Mouse (Mus musculus): ENCODE measurements around the gene Dap3. TPM values are rescaled to one million over a fixed set of nuclear protein-coding genes. Genes with fewer than 3 reads are reported as not detected.

Gene Dap3
- total and polyA plus RNA-seq, 2 experiments from 2014 or later = 53.5 to 111 TPM

GRCm38 (mm10) chr3:88939749-88940148 lies 11.2 kb downstream of the Dap3 start:
- H3K4me2 ChIP-seq (ENCODE audit: low read depth, low read length, poor library complexity, severe bottlenecking) = no peak overlapping the region
- H3K36me3 ChIP-seq (ENCODE audit: insufficient read depth, low read length) = peaks cover 15% of the 10 kb centered on the region
- WGBS = 67% methylated on average over 3 of the region's 3 CpGs
- no peak overlapping the region for H3K9ac ChIP-seq (replicated peaks; ENCODE audit: low read length, poor library complexity, severe bottlenecking)
- no peak overlapping the region for H3K27ac ChIP-seq (ENCODE audit: low read depth, low read length)
- no peaks in the 10 kb centered on the region for H3K4me1 ChIP-seq (ENCODE audit: insufficient read depth, low read length)
- TF ChIP-seq CTCF (IDR thresholded peaks at IDR 0.05) = peak; percentile 79
- no peaks in the 10 kb centered on the region for H3K9me3 ChIP-seq (ENCODE audit: low read length)
- DNase-seq (ENCODE audit: low spot score) (peak; percentile 95), ATAC-seq (ENCODE audit: low FRiP score) (peak; percentile 65; the same call in 1 of the 2 replicates)
- no peaks in the 10 kb centered on the region for H3K27me3 ChIP-seq (ENCODE audit: insufficient read depth, low read length)
- H3K4me3 ChIP-seq (ENCODE audit: low read depth, low read length) = no peak overlapping the region

GRCm38 (mm10) chr3:88939071-88939470 lies 11.9 kb downstream of the Dap3 start:
- no peak for DNase-seq (ENCODE audit: low spot score)
- H3K4me1 ChIP-seq (ENCODE audit: insufficient read depth, low read length) = no peaks in the 10 kb centered on the region
- no peak for TF ChIP-seq CTCF (IDR thresholded peaks at IDR 0.05)
- H3K9me3 ChIP-seq (ENCODE audit: low read length) = no peaks in the 10 kb centered on the region
- H3K9ac ChIP-seq (replicated peaks; ENCODE audit: low read length, poor library complexity, severe bottlenecking) = no peak overlapping the region
- no peak overlapping the region for H3K27ac ChIP-seq (ENCODE audit: low read depth, low read length)
- no peaks in the 10 kb centered on the region for H3K27me3 ChIP-seq (ENCODE audit: insufficient read depth, low read length)
- H3K36me3 ChIP-seq (ENCODE audit: insufficient read depth, low read length) = peaks cover 18% of the 10 kb centered on the region
- no peak overlapping the region for H3K4me3 ChIP-seq (ENCODE audit: low read depth, low read length)
- no peak for ATAC-seq (ENCODE audit: low FRiP score)
- H3K4me2 ChIP-seq (ENCODE audit: low read depth, low read length, poor library complexity, severe bottlenecking) = no peak overlapping the region
- 97% methylated on average over 10 of the region's 10 CpGs for WGBS

GRCm38 (mm10) chr3:88929501-88929900 lies 21.5 kb downstream of the Dap3 start:
- Histone ChIP-seq H3K9ac (replicated peaks; ENCODE audit: low read length, poor library complexity, severe bottlenecking) (no peak overlapping the region), H3K4me3 (ENCODE audit: low read depth, low read length) (no peak overlapping the region), H3K27ac (ENCODE audit: low read depth, low read length) (no peak overlapping the region), H3K27me3 (ENCODE audit: insufficient read depth, low read length) (no peaks in the 10 kb centered on the region), H3K9me3 (ENCODE audit: low read length) (no peaks in the 10 kb centered on the region), H3K36me3 (ENCODE audit: insufficient read depth, low read length) (peaks cover 68% of the 10 kb centered on the region), H3K4me1 (ENCODE audit: insufficient read depth, low read length) (no peaks in the 10 kb centered on the region), H3K4me2 (ENCODE audit: low read depth, low read length, poor library complexity, severe bottlenecking) (no peak overlapping the region)
- no peak for TF ChIP-seq CTCF (IDR thresholded peaks at IDR 0.05)
- 89% methylated on average over 3 of the region's 3 CpGs for WGBS
- DNase-seq (ENCODE audit: low spot score) = no peak
- no peak for ATAC-seq (ENCODE audit: low FRiP score)

DNA sequence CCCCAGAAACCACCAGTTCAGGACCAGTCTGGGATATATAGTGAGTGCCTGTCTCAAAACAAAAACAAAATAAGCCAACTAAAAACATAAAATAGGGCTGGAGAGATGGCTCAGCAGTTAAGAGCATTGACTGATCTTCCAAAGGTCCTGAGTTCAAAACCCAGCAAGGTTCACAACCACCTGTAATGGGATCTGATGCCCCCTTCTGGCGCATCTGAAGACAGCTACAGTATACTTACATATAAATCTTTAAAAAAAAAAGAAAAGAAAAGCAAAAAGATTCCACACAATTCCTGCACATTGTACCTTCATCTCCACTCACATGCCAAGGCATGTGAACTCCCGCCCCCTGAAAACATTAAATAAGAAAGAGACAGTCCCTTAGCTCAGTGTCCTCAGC lies 25.3 kb downstream of the Dap3 start:
- 93% methylated on average over 2 of the region's 2 CpGs for WGBS

DNA sequence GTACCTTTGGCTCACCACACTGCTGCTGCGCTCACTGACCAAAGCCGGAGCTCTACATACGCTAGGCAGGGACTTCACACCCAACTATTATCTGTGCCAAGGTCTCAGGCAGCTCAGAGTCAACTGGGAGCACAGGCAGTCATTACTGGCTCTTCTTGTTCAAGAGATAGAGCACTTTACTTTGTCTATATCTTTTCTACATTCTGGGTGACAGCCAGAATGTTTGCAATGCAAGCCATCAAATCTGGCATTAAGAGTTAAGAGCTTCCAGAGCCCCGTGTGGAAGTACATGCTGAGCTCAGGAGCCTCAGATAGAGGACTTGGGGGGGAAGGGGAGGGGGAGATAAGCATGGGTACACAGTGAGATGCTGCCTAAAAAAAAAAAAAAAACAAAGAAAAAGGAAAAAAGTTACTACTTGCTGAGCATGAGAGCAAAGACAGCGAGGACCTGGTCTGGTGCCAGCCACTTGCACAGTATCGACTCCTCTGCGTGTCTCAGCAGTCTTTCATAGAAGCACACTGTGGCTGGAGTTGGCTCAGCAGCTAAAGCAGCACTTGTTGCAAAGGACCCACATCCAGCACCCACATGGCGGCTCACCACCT lies 26.9 kb downstream of the Dap3 start:
- DNase-seq (ENCODE audit: low spot score) (no peak), ATAC-seq (ENCODE audit: low FRiP score) (no peak)
- no peak overlapping the region for H3K4me2 ChIP-seq (ENCODE audit: low read depth, low read length, poor library complexity, severe bottlenecking)
- H3K9ac ChIP-seq (replicated peaks; ENCODE audit: low read length, poor library complexity, severe bottlenecking) = no peak overlapping the region
- H3K9me3 ChIP-seq (ENCODE audit: low read length) = no peaks in the 10 kb centered on the region
- H3K27ac ChIP-seq (ENCODE audit: low read depth, low read length) = no peak overlapping the region
- no peaks in the 10 kb centered on the region for H3K4me1 ChIP-seq (ENCODE audit: insufficient read depth, low read length)
- H3K4me3 ChIP-seq (ENCODE audit: low read depth, low read length) = no peak overlapping the region
- 91% methylated on average over 8 of the region's 8 CpGs for WGBS
- no peaks in the 10 kb centered on the region for H3K27me3 ChIP-seq (ENCODE audit: insufficient read depth, low read length)
- H3K36me3 ChIP-seq (ENCODE audit: insufficient read depth, low read length) = peaks cover 65% of the 10 kb centered on the region
- no peak for TF ChIP-seq CTCF (IDR thresholded peaks at IDR 0.05)

More for the DNA sequence above, 25.3 kb downstream of the Dap3 start:
- peaks cover 71% of the 10 kb centered on the region for H3K36me3 ChIP-seq (ENCODE audit: insufficient read depth, low read length)
- no peaks in the 10 kb centered on the region for H3K9me3 ChIP-seq (ENCODE audit: low read length)
- TF ChIP-seq CTCF (IDR thresholded peaks at IDR 0.05) = no peak
- no peak overlapping the region for H3K27ac ChIP-seq (ENCODE audit: low read depth, low read length)
- H3K27me3 ChIP-seq (ENCODE audit: insufficient read depth, low read length) = no peaks in the 10 kb centered on the region
- DNase-seq (ENCODE audit: low spot score) (no peak), ATAC-seq (ENCODE audit: low FRiP score) (no peak)
- H3K4me2 ChIP-seq (ENCODE audit: low read depth, low read length, poor library complexity, severe bottlenecking) = no peak overlapping the region
- H3K4me1 ChIP-seq (ENCODE audit: insufficient read depth, low read length) = no peaks in the 10 kb centered on the region
- no peak overlapping the region for H3K9ac ChIP-seq (replicated peaks; ENCODE audit: low read length, poor library complexity, severe bottlenecking)
- H3K4me3 ChIP-seq (ENCODE audit: low read depth, low read length) = no peak overlapping the region

GRCm38 (mm10) chr3:88921411-88921810 lies 29.6 kb downstream of the Dap3 start:
- no peak for TF ChIP-seq CTCF (IDR thresholded peaks at IDR 0.05)
- DNase-seq (ENCODE audit: low spot score) = no peak
- H3K4me2 ChIP-seq (ENCODE audit: low read depth, low read length, poor library complexity, severe bottlenecking) = no peak overlapping the region
- no peaks in the 10 kb centered on the region for H3K4me1 ChIP-seq (ENCODE audit: insufficient read depth, low read length)
- ATAC-seq (ENCODE audit: low FRiP score) = no peak
- peaks cover 38% of the 10 kb centered on the region for H3K36me3 ChIP-seq (ENCODE audit: insufficient read depth, low read length)
- no peak overlapping the region for H3K9ac ChIP-seq (replicated peaks; ENCODE audit: low read length, poor library complexity, severe bottlenecking)
- no peaks in the 10 kb centered on the region for H3K9me3 ChIP-seq (ENCODE audit: low read length)
- H3K4me3 ChIP-seq (ENCODE audit: low read depth, low read length) = no peak overlapping the region
- H3K27me3 ChIP-seq (ENCODE audit: insufficient read depth, low read length) = no peaks in the 10 kb centered on the region
- WGBS = 96% methylated on average over 9 of the region's 9 CpGs
- H3K27ac ChIP-seq (ENCODE audit: low read depth, low read length) = no peak overlapping the region

Measured in midbrain, postnatal 0 days (tissue).